Mouse (Mus musculus): Measurements from ENCODE around the gene Fam3b.
A peak's percentile ranks its signal among the peaks of the same experiment; 100 is the strongest.

The Fam3b gene

GRCm38 (mm10) chr16:97514099-97514940, at the start of gene Fam3b:
Fam3b (minus strand) TSS chr16:97514816.
- DNase-seq: no peak

GRCm38 (mm10) chr16:97544340-97544739, 29.7 kb upstream of the Fam3b start:
- no peak for DNase-seq

GRCm38 (mm10) chr16:97536859-97537258, 22.2 kb upstream of the Fam3b start:
- no peak for DNase-seq

- peak; percentile 7 for DNase-seq
Measured at GRCm38 (mm10) chr16:97535808-97536413, 21.3 kb upstream of the Fam3b start.

- peak; percentile 13 for DNase-seq
Measured at GRCm38 (mm10) chr16:97534876-97535461, 20.4 kb upstream of the Fam3b start.

- no peak for DNase-seq
Measured at GRCm38 (mm10) chr16:97534448-97534847, 19.8 kb upstream of the Fam3b start.

- DNase-seq: no peak
Measured at GRCm38 (mm10) chr16:97533751-97534150, 19.1 kb upstream of the Fam3b start.

- no peak for DNase-seq
Measured at GRCm38 (mm10) chr16:97533126-97533525, 18.5 kb upstream of the Fam3b start.

- DNase-seq: no peak
Measured at GRCm38 (mm10) chr16:97529241-97529640, 14.6 kb upstream of the Fam3b start.

- peak; percentile 58 for DNase-seq
Measured at GRCm38 (mm10) chr16:97523024-97523423, 8.4 kb upstream of the Fam3b start.

GRCm38 (mm10) chr16:97521983-97522382, 7.4 kb upstream of the Fam3b start:
- DNase-seq: no peak

GRCm38 (mm10) chr16:97516341-97516740, 1.7 kb upstream of the Fam3b start:
- DNase-seq: no peak

- DNase-seq: no peak
Measured at GRCm38 (mm10) chr16:97512347-97512751, 2.3 kb downstream of the Fam3b start.

- DNase-seq: no peak
Measured at GRCm38 (mm10) chr16:97511495-97511894, 3.1 kb downstream of the Fam3b start.

GRCm38 (mm10) chr16:97510849-97511248, 3.8 kb downstream of the Fam3b start:
- DNase-seq: no peak

GRCm38 (mm10) chr16:97507783-97508182, 6.8 kb downstream of the Fam3b start:
- DNase-seq: no peak

GRCm38 (mm10) chr16:97504793-97505192, 9.8 kb downstream of the Fam3b start:
- DNase-seq: no peak

- no peak for DNase-seq
Measured at GRCm38 (mm10) chr16:97503849-97504248, 10.8 kb downstream of the Fam3b start.

- DNase-seq: no peak
Measured at GRCm38 (mm10) chr16:97500901-97501300, 13.7 kb downstream of the Fam3b start.

GRCm38 (mm10) chr16:97499450-97499849, 15.2 kb downstream of the Fam3b start:
- no peak for DNase-seq

- DNase-seq: no peak
Measured at GRCm38 (mm10) chr16:97498139-97498538, 16.5 kb downstream of the Fam3b start.

GRCm38 (mm10) chr16:97497682-97498081, 16.9 kb downstream of the Fam3b start:
- DNase-seq: no peak

- no peak for DNase-seq
Measured at GRCm38 (mm10) chr16:97496026-97496425, 18.6 kb downstream of the Fam3b start.

GRCm38 (mm10) chr16:97492369-97492768, 22.2 kb downstream of the Fam3b start:
- DNase-seq: no peak

Measured in right cerebral cortex, postnatal 4 days (tissue).